Mouse (Mus musculus): Measurements from ENCODE around the gene 2410137M14Rik. TPM values are rescaled to one million over a fixed set of nuclear protein-coding genes. Genes with fewer than 3 reads are reported as not detected.
"Not testable (repeated sequence)": the region's sequence is repeated elsewhere in the genome, so short reads cannot be mapped to it uniquely, and the experiment has no call there.

The 2410137M14Rik gene
- total RNA-seq, 2 experiments from 2014 or later: not detected

- DNase-seq: no peak
Measured at GRCm38 (mm10) chr17:36993770-36994325, 12.8 kb upstream of the 2410137M14Rik start.

- DNase-seq: no peak
Measured at GRCm38 (mm10) chr17:36992336-36993104, 11.5 kb upstream of the 2410137M14Rik start.

DNA sequence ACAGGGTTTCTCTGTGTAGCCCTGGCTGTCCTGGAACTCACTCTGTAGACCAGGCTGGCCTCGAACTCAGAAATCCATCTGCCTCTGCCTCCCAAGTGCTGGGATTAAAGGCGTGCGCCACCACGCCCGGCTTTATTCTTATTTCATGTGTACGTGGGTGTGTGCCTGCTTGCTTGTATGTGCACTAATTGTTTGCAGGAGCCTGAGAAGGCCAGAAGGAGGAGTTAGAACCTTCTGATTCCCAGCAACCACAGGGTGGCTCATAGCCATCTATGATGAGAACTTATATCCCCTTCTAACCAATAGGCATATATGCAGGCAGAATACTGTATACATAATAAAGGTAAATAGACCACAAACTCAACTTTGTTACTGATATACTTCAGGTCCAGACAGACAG, 9.6 kb upstream of the 2410137M14Rik start:
- not testable (repeated sequence) for DNase-seq

DNA sequence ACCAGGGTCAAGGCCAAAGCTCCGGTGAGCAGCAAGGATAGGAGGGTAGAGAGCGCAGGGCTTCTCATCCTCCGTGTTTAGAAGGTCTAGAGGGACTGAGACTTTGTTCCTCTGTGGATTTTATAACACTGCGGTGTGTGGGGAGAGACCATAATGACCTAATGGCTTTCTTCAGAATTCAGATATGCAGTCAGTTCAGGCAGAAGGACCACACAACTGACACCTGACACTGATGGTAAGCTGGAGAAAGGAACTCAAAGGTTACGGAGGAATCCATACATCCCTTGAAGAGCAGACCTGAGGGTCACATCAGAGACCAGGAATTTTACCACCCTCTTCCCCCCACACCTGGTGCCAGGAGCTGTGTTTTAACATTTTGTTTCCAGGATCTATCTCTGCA, 8.4 kb upstream of the 2410137M14Rik start, which contains the start of gene H2-M5:
Gene H2-M5, minus strand, starts transcription at position 101 of the 400 bp plus-strand sequence.
- no peak for DNase-seq

DNA sequence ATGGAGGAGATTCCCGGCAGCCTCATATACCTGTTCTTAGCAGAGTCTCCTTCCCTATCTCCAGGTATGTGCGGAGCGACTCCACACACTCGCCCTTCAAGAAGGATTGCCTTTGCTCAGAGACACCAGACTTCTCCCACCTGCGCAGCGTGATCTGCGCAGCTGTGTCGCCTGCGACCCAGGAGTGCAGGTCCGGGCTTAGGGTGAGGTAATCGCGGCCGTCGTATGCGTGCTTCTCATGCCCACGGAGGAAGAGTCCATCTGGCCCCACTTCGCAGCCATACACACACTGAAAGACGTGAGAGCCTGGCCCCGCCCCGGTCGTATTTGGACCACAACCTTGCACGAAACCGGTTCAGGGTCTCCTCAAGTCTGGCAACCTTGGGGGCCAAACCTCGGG, 7.4 kb upstream of the 2410137M14Rik start:
- DNase-seq: no peak

- DNase-seq: no peak
Measured at GRCm38 (mm10) chr17:36982253-36983155, 1.5 kb upstream of the 2410137M14Rik start.

GRCm38 (mm10) chr17:36981845-36982244, 808 bp upstream of the 2410137M14Rik start:
- DNase-seq: no peak

- DNase-seq: no peak
Measured at GRCm38 (mm10) chr17:36973271-36973787, 7.7 kb downstream of the 2410137M14Rik start.

DNA sequence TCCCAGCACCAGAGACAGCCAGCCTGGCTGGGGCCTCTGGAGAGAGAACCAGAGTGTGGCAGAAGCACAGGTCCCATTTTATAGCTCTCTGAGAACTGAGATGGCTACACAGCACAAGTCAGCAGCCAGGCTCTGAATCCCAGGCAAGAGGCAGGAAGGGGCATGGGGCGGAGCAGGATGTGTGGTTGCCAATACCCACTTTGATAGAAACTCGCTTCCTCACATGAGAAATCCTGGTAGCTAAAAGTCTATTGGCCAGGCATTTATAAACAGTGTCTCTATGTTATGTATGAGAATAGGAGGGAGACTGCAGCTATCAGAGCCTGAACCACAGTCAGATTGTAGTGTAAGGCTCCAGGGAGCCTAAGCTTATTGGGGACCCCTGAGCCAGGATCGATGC, 8.2 kb downstream of the 2410137M14Rik start:
- no peak for DNase-seq

DNA sequence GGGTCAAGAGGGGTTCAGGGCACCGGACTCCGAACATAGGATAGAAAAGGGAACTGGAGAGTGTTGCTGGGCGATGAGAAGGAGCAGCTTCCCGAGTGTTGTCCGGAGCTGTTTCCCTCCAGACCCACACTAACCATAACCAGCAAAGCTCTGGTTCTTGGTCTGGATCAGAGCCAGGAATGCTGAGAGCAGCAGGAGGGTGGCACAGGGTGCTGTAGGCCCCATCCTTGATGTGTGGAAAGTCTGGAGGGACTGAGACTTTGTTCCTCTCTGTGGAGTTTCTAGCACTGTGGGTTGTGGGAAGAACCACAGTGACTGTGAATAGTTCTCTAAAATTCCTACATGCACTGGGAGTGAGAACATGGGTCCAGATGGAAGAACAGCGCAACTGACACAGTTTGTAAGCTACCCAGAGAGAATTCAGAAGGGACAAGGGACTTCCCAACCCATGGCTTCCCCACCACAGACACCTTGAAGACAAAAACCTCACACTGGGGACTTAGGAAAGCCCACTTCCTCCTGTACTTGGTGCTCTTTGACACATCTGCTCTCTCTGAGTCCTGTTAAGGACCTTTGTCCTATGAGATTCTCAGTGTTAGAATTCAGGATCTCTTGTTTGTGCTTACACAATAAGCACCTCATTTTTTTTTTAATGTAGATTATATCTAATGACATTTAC, 9.7 kb downstream of the 2410137M14Rik start:
- no peak for DNase-seq

DNA sequence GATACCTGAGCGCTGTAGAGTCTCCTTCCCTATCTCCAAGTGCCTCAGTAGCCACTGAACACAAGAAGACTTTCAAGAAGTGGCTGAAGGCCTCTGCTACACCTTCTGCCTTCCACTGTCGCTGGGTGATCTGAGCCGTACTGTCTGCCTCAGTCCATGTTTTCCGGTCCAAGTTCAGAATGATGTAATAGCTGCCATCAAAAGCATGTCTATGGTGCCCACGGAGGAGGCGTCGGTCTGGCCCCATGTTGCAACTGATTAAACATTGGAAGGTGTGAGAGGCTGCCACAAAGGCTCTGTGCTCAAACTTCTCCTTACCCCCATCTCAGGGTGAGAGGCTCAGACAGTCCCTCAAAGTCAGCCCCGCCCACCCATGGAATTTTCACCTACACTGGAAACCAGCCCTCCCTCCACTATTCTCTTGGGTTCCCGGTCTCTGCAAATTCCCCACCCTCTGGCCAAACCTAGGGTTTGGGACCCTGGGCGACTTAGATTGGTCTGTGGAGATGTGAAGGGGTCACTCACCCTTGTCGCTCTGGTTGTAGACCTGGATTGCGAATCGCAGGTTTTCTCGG, 10.6 kb downstream of the 2410137M14Rik start:
- no peak for DNase-seq

- DNase-seq: no peak
Measured at GRCm38 (mm10) chr17:36966875-36967274, 14.2 kb downstream of the 2410137M14Rik start.

GRCm38 (mm10) chr17:36961125-36961524, 19.9 kb downstream of the 2410137M14Rik start:
- no peak for DNase-seq

- peak in 1 of 2 experiments; percentile 19 for DNase-seq
Measured at GRCm38 (mm10) chr17:36958884-36959283, 22.2 kb downstream of the 2410137M14Rik start.

GRCm38 (mm10) chr17:36957999-36958743, 22.9 kb downstream of the 2410137M14Rik start, which contains the start of the genes Znrd1 and Znrd1as:
Znrd1 (minus strand) TSS chr17:36958559.
Znrd1as (plus strand) TSS chr17:36958592.
- peak; percentile 95 to 96 for DNase-seq

DNA sequence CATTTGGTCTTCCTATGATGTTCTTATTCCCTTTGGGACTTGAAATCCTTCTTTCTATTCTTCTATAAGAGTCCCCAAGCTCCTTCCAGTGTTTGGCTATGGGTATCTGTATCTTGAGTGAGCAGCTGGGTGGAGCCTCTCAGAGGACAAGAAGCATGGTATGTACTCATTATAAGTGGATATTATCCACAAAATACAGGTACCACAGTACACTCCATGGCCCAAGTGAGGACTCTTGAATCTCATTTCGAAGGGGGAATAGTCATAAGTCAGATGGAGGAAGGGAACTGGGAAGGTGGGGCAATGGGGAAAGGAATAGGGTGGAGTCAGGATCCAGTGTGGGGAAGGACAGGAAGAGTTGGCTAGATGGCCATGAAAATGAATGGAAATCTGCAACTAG, 28.0 kb downstream of the 2410137M14Rik start:
- DNase-seq: no peak

DNA sequence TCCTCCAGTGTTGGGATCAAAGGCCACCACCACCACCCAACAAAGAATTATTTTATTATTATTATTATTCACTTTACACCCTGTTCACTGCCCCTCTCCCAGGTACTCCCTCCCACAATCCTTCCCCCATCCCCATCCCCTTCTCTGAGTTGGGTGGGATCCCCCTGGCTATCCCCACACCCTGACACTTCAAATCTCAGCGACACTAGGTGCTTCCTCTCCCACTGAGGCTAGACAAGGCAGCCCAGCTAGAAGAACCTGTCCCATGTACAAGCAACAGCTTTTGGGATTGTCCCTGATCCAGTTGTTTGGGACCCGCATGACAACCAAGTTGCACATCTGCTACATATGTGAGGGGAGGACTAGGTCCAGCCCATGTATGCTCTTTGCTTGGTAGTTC, 28.4 kb downstream of the 2410137M14Rik start:
- no peak for DNase-seq

- DNase-seq: peak; percentile 96 to 97
Measured at GRCm38 (mm10) chr17:36950981-36951947, 29.8 kb downstream of the 2410137M14Rik start, which contains the start of gene Ppp1r11. Ppp1r11 (minus strand) TSS chr17:36951741.

DNA sequence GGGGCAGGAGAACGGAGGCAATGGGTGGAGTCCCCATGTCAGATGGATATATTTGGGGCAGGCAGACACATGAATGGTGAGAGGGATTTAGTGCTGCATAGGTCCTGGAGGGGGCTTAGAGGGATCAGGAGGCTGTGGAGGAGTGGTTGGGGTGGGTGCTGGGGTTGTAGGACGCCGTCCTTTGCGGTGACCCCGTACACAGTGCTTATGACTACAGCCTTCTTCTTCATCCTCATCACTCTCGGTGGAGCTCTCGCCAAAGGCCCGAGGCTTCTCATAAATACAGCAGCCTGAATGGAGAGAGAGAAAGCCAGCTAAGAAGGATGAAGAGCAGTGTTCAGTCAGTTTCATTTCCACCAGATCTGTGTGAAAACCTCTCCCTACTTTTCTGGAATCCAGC, 31.8 kb downstream of the 2410137M14Rik start:
- DNase-seq: no peak

All from adrenal gland, postnatal 36 days (tissue).